10 mouse cellular contexts compared by ENCODE assay signal in the genomic region with DNA sequence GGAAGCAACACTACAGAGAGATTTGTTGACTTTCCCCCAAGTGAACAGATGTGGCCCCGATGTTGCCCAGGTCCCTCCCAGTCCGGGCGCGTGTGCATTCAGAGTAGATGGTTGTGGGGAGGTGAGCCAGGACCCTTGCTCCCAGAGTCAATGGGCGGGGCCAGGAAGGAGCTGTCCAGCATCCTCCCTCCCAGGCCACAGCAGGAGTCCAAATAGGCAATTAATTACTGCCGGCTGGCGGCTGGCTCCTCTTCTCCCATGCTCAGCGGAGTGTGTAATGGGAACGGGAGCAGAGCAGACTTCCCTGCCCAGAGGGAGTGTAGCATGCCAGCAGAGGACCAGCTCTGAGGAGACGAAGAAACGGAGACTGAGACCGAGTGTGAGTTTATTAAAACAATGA. TPM values are rescaled to one million over a fixed set of nuclear protein-coding genes. Genes with fewer than 3 reads are reported as not detected.
DNase-seq lines count a peak whose midpoint lies in the region; ATAC-seq lines count a peak whose summit lies in the region.
"Had no signal": no experiment of that assay in that cellular context is flagged by ENCODE, and none has a peak within 500 bp of the region (broad histone marks: within the 10 kb centered on the region; RNA-seq: fewer than 3 reads in every experiment).

No protein-coding gene starts in this region.

- peak overlapping the region; percentile 49 for H3K4me2 ChIP-seq in forebrain, embryonic 13.5 days
- peak overlapping the region; percentile 26 for H3K4me2 ChIP-seq in neural tube, embryonic 13.5 days

- peak overlapping the region; percentile 60 for H3K27ac ChIP-seq in forebrain, embryonic 13.5 days
- H3K27ac ChIP-seq in neural tube, embryonic 13.5 days (replicated peaks), result peak overlapping the region; percentile 84

- peak overlapping the region; percentile 51; the same call in 1 of the 2 replicates for H3K9ac ChIP-seq in forebrain, embryonic 13.5 days
- H3K9ac ChIP-seq in neural tube, embryonic 13.5 days, result peak overlapping the region; percentile 57

- DNase-seq in layer of hippocampus, postnatal 10 days (ENCODE audit: low spot score in 2 of 2), result peak; percentile 53 to 65
- DNase-seq in layer of hippocampus, adult 9-10 months (ENCODE audit: low spot score), result no peak
- DNase-seq in adrenal gland, postnatal 36 days, result peak; percentile 14 to 32
- DNase-seq in kidney, postnatal 10 days, result peak; percentile 75
- no peak for DNase-seq in left cerebral cortex, adult 18-20 months (ENCODE audit: low spot score in 2 of 2)
- no peak for DNase-seq in frontal cortex, postnatal 14 days (ENCODE audit: low spot score in 2 of 2)

- H3K4me1 ChIP-seq in forebrain, embryonic 13.5 days, result peaks cover 58% of the 10 kb centered on the region
- peaks cover 48% of the 10 kb centered on the region for H3K4me1 ChIP-seq in neural tube, embryonic 13.5 days (replicated peaks)

- under 1% methylated on average over 12 of the region's 12 CpGs for WGBS in forebrain, embryonic 13.5 days
- under 1% methylated on average over 12 of the region's 12 CpGs for WGBS in neural tube, embryonic 13.5 days

- H3K27me3 ChIP-seq in forebrain, embryonic 13.5 days, result peaks cover 24% of the 10 kb centered on the region; the same call in 1 of the 2 replicates
- peaks cover 59% of the 10 kb centered on the region for H3K27me3 ChIP-seq in neural tube, embryonic 13.5 days

- H3K36me3 ChIP-seq in forebrain, embryonic 13.5 days (ENCODE audit: poor library complexity, severe bottlenecking), result no peaks in the 10 kb centered on the region
- no peaks in the 10 kb centered on the region for H3K36me3 ChIP-seq in neural tube, embryonic 13.5 days

- H3K4me3 ChIP-seq in forebrain, embryonic 13.5 days, result peak overlapping the region; percentile 17; the same call in 1 of the 2 replicates
- H3K4me3 ChIP-seq in neural tube, embryonic 13.5 days, result no peak overlapping the region

- peak; percentile 76 for ATAC-seq in forebrain, embryonic 13.5 days
- peak; percentile 86 for ATAC-seq in neural tube, embryonic 13.5 days (ENCODE audit: low read depth)
- ATAC-seq: Patski had no signal

- H3K9me3 ChIP-seq in forebrain, embryonic 13.5 days (replicated peaks), result no peaks in the 10 kb centered on the region
- H3K9me3 ChIP-seq in neural tube, embryonic 13.5 days, result no peaks in the 10 kb centered on the region

RNA-seq across cellular contexts. Expression of gene Slc32a1, which starts 15.5 kb away (rescaled TPM):
- total RNA-seq in layer of hippocampus, postnatal 10 days (2021), result 10 to 100 TPM; 60.0 to 68.6 TPM
- total RNA-seq in adrenal gland, postnatal 36 days (2021), result not detected
- 4.8 and 5.6 TPM in 2 replicates for polyA plus RNA-seq in forebrain, embryonic 13.5 days (2015; fragmentation: Nextera tagmentation; extraction: Ambion mirVana)
- 6.2 and 7.4 TPM in 2 replicates for polyA plus RNA-seq in neural tube, embryonic 13.5 days (2015; fragmentation: Nextera tagmentation; extraction: Ambion mirVana)
- total RNA-seq in left cerebral cortex, adult 18-20 months (2021), result 100 to 1,000 TPM in 1 of 2 experiments, 10 to 100 TPM in 1; 99.3 to 102 TPM
- polyA plus RNA-seq: liver, embryonic 16.5 days; Patski had no signal

RNA-seq across cellular contexts. Expression of gene Actr5, which starts 29.6 kb away (rescaled TPM):
- total RNA-seq in layer of hippocampus, postnatal 10 days (2021), result 10 to 100 TPM; 10.3 to 11.9 TPM
- total RNA-seq in adrenal gland, postnatal 36 days (2021), result 10 to 100 TPM; 11.0 to 11.9 TPM
- 11.5 and 14.1 TPM in 2 replicates for polyA plus RNA-seq in forebrain, embryonic 13.5 days (2015; fragmentation: Nextera tagmentation; extraction: Ambion mirVana)
- 10.5 and 11.1 TPM in 2 replicates for polyA plus RNA-seq in neural tube, embryonic 13.5 days (2015; fragmentation: Nextera tagmentation; extraction: Ambion mirVana)
- total RNA-seq in left cerebral cortex, adult 18-20 months (2021), result 10 to 100 TPM; 11.3 to 12.1 TPM

Comparison
In these comparisons a context has a peak if more than half of its experiments do, and no peak if none do; other contexts are left out.
1. DNase-seq: peak in layer of hippocampus, postnatal 10 days (2 of 2), adrenal gland, postnatal 36 days (2 of 2) and kidney, postnatal 10 days (single experiment); none in layer of hippocampus, adult 9-10 months (single experiment), left cerebral cortex, adult 18-20 months (0 of 2) and frontal cortex, postnatal 14 days (0 of 2).
2. RNA of gene Slc32a1, which starts 15.5 kb away (total RNA-seq): 99.3 to 102 TPM in left cerebral cortex, adult 18-20 months and 60.0 to 68.6 TPM in layer of hippocampus, postnatal 10 days; not detected in adrenal gland, postnatal 36 days; every median in the first group is over 10 times any median in the second.